Mouse (Mus musculus): ENCODE measurements around the gene Trip4. TPM values are rescaled to one million over a fixed set of nuclear protein-coding genes. Genes with fewer than 3 reads are reported as not detected.

Gene Trip4
- polyA plus RNA-seq, 1 experiment from 2014 or later = 27.9 TPM

GRCm38 (mm10) chr9:65822011-65822410 is 86.6 kb downstream of the Trip4 start:
- Histone ChIP-seq H3K27me3 (replicated peaks) (no peaks in the 10 kb centered on the region), H3K4me1 (peaks cover 63% of the 10 kb centered on the region), H3K9me3 (replicated peaks) (no peaks in the 10 kb centered on the region), H3K9ac (replicated peaks) (no peak overlapping the region), H3K4me3 (replicated peaks) (no peak overlapping the region), H3K36me3 (no peaks in the 10 kb centered on the region), H3K4me2 (no peak overlapping the region), H3K27ac (replicated peaks) (no peak overlapping the region)
- 72% methylated on average over 4 of the region's 4 CpGs for WGBS
- no peak for ATAC-seq (ENCODE audit: low FRiP score)

- Histone ChIP-seq H3K9me3 (replicated peaks) (no peaks in the 10 kb centered on the region), H3K9ac (replicated peaks) (no peak overlapping the region), H3K27ac (replicated peaks) (no peak overlapping the region), H3K36me3 (no peaks in the 10 kb centered on the region), H3K4me2 (no peak overlapping the region), H3K27me3 (replicated peaks) (no peaks in the 10 kb centered on the region), H3K4me3 (replicated peaks) (no peak overlapping the region), H3K4me1 (peaks cover 53% of the 10 kb centered on the region)
- no peak for ATAC-seq (ENCODE audit: low FRiP score)
- 73% methylated on average over 2 of the region's 2 CpGs for WGBS
These were observed 88.3 kb downstream of the Trip4 start for GRCm38 (mm10) chr9:65820301-65820700.

GRCm38 (mm10) chr9:65818402-65818801 is 90.2 kb downstream of the Trip4 start:
- H3K9me3 ChIP-seq (replicated peaks) = no peaks in the 10 kb centered on the region
- no peak overlapping the region for H3K9ac ChIP-seq (replicated peaks)
- no peak overlapping the region for H3K4me3 ChIP-seq (replicated peaks)
- peaks cover 35% of the 10 kb centered on the region for H3K4me1 ChIP-seq
- H3K27ac ChIP-seq (replicated peaks) = no peak overlapping the region
- H3K27me3 ChIP-seq (replicated peaks) = no peaks in the 10 kb centered on the region
- ATAC-seq (ENCODE audit: low FRiP score) = no peak
- no peaks in the 10 kb centered on the region for H3K36me3 ChIP-seq
- 28% methylated on average over 2 of the region's 2 CpGs for WGBS
- no peak overlapping the region for H3K4me2 ChIP-seq

- H3K4me1 ChIP-seq = 0 out of 2 replicates have a peak, but pooled peaks cover 5% of the 10 kb centered on the region
- H3K9me3 ChIP-seq (replicated peaks) = no peaks in the 10 kb centered on the region
- H3K27ac ChIP-seq (replicated peaks) = no peak overlapping the region
- ATAC-seq (ENCODE audit: low FRiP score) = no peak
- WGBS = 63% methylated on average over 2 of the region's 2 CpGs
- H3K27me3 ChIP-seq (replicated peaks) = no peaks in the 10 kb centered on the region
- H3K36me3 ChIP-seq = no peaks in the 10 kb centered on the region
- H3K9ac ChIP-seq (replicated peaks) = no peak overlapping the region
- H3K4me2 ChIP-seq = no peak overlapping the region
- no peak overlapping the region for H3K4me3 ChIP-seq (replicated peaks)
These were observed 95.8 kb downstream of the Trip4 start for GRCm38 (mm10) chr9:65812841-65813240.

- ATAC-seq (ENCODE audit: low FRiP score) = no peak
These were observed 96.8 kb downstream of the Trip4 start for GRCm38 (mm10) chr9:65811784-65812183.

GRCm38 (mm10) chr9:65807818-65808217 is 100.8 kb downstream of the Trip4 start:
- H3K27me3 ChIP-seq (replicated peaks) = no peaks in the 10 kb centered on the region
- H3K9me3 ChIP-seq (replicated peaks) = no peaks in the 10 kb centered on the region
- H3K9ac ChIP-seq (replicated peaks) = no peak overlapping the region
- H3K4me2 ChIP-seq = no peak overlapping the region
- WGBS = 56% methylated on average over 1 of the region's 1 CpGs
- no peak for ATAC-seq (ENCODE audit: low FRiP score)
- no peak overlapping the region for H3K27ac ChIP-seq (replicated peaks)
- H3K4me3 ChIP-seq (replicated peaks) = no peak overlapping the region
- peaks cover 14% of the 10 kb centered on the region; the same call in 1 of the 2 replicates for H3K4me1 ChIP-seq
- no peaks in the 10 kb centered on the region for H3K36me3 ChIP-seq

More at GRCm38 (mm10) chr9:65811784-65812183, 96.8 kb downstream of the Trip4 start:
- Histone ChIP-seq H3K9me3 (replicated peaks) (no peaks in the 10 kb centered on the region), H3K36me3 (no peaks in the 10 kb centered on the region), H3K9ac (replicated peaks) (no peak overlapping the region), H3K4me3 (replicated peaks) (no peak overlapping the region), H3K4me1 (peaks cover 14% of the 10 kb centered on the region; the same call in 1 of the 2 replicates), H3K4me2 (no peak overlapping the region), H3K27me3 (replicated peaks) (no peaks in the 10 kb centered on the region), H3K27ac (replicated peaks) (no peak overlapping the region)
- WGBS = 84% methylated on average over 1 of the region's 1 CpGs

GRCm38 (mm10) chr9:65807251-65807650 is 101.3 kb downstream of the Trip4 start:
- Histone ChIP-seq H3K4me3 (replicated peaks) (no peak overlapping the region), H3K27me3 (replicated peaks) (no peaks in the 10 kb centered on the region), H3K4me1 (peaks cover 13% of the 10 kb centered on the region; the same call in 1 of the 2 replicates), H3K27ac (replicated peaks) (peak overlapping the region; percentile 37), H3K9me3 (replicated peaks) (no peaks in the 10 kb centered on the region), H3K9ac (replicated peaks) (no peak overlapping the region), H3K36me3 (no peaks in the 10 kb centered on the region), H3K4me2 (no peak overlapping the region)
- ATAC-seq (ENCODE audit: low FRiP score) = no peak
- 25% methylated on average over 5 of the region's 5 CpGs for WGBS

GRCm38 (mm10) chr9:65799770-65800169 is 108.8 kb downstream of the Trip4 start:
- no peaks in the 10 kb centered on the region for H3K36me3 ChIP-seq
- H3K4me3 ChIP-seq (replicated peaks) = no peak overlapping the region
- ATAC-seq (ENCODE audit: low FRiP score) = no peak
- H3K9me3 ChIP-seq (replicated peaks) = no peaks in the 10 kb centered on the region
- H3K9ac ChIP-seq (replicated peaks) = no peak overlapping the region
- H3K27me3 ChIP-seq (replicated peaks) = no peaks in the 10 kb centered on the region
- peak overlapping the region; percentile 37; the same call in 1 of the 2 replicates for H3K27ac ChIP-seq (replicated peaks)
- peaks cover 14% of the 10 kb centered on the region for H3K4me1 ChIP-seq
- H3K4me2 ChIP-seq = no peak overlapping the region
- WGBS = 77% methylated on average over 4 of the region's 4 CpGs

GRCm38 (mm10) chr9:65795651-65796050 is 112.9 kb downstream of the Trip4 start:
- ATAC-seq (ENCODE audit: low FRiP score) = no peak

GRCm38 (mm10) chr9:65794313-65794712 is 114.3 kb downstream of the Trip4 start:
- WGBS = 72% methylated on average over 7 of the region's 7 CpGs
- no peak for ATAC-seq (ENCODE audit: low FRiP score)
- no peak overlapping the region for H3K4me3 ChIP-seq (replicated peaks)
- H3K9me3 ChIP-seq (replicated peaks) = no peaks in the 10 kb centered on the region
- no peak overlapping the region for H3K4me2 ChIP-seq
- H3K36me3 ChIP-seq = 0 out of 2 replicates have a peak, but pooled peaks cover 3% of the 10 kb centered on the region
- no peaks in the 10 kb centered on the region for H3K27me3 ChIP-seq (replicated peaks)
- H3K4me1 ChIP-seq = peaks cover 58% of the 10 kb centered on the region
- no peak overlapping the region for H3K27ac ChIP-seq (replicated peaks)
- no peak overlapping the region for H3K9ac ChIP-seq (replicated peaks)

More at GRCm38 (mm10) chr9:65795651-65796050, 112.9 kb downstream of the Trip4 start:
- Histone ChIP-seq H3K27me3 (replicated peaks) (no peaks in the 10 kb centered on the region), H3K9ac (replicated peaks) (no peak overlapping the region), H3K4me3 (replicated peaks) (no peak overlapping the region), H3K4me2 (no peak overlapping the region), H3K9me3 (replicated peaks) (no peaks in the 10 kb centered on the region), H3K36me3 (0 out of 2 replicates have a peak, but pooled peaks cover 3% of the 10 kb centered on the region), H3K4me1 (peaks cover 49% of the 10 kb centered on the region), H3K27ac (replicated peaks) (no peak overlapping the region)
- WGBS = 86% methylated on average over 2 of the region's 2 CpGs

- WGBS = 59% methylated on average over 3 of the region's 3 CpGs
- ATAC-seq (ENCODE audit: low FRiP score) = peak; percentile 37; the same call in 1 of the 2 replicates
These were observed 115.1 kb downstream of the Trip4 start for GRCm38 (mm10) chr9:65793506-65793905.

GRCm38 (mm10) chr9:65793086-65793485 is 115.5 kb downstream of the Trip4 start:
- Histone ChIP-seq H3K9ac (replicated peaks) (no peak overlapping the region), H3K4me2 (no peak overlapping the region), H3K27ac (replicated peaks) (peak overlapping the region; percentile 49; the same call in 1 of the 2 replicates), H3K4me3 (replicated peaks) (no peak overlapping the region), H3K4me1 (peaks cover 69% of the 10 kb centered on the region), H3K9me3 (replicated peaks) (no peaks in the 10 kb centered on the region), H3K36me3 (0 out of 2 replicates have a peak, but pooled peaks cover 3% of the 10 kb centered on the region), H3K27me3 (replicated peaks) (no peaks in the 10 kb centered on the region)
- 39% methylated on average over 3 of the region's 3 CpGs for WGBS
- peak; percentile 22; the same call in 1 of the 2 replicates for ATAC-seq (ENCODE audit: low FRiP score)

More at GRCm38 (mm10) chr9:65793506-65793905, 115.1 kb downstream of the Trip4 start:
- Histone ChIP-seq H3K9me3 (replicated peaks) (no peaks in the 10 kb centered on the region), H3K4me2 (no peak overlapping the region), H3K4me3 (replicated peaks) (no peak overlapping the region), H3K27ac (replicated peaks) (peak overlapping the region; percentile 49; the same call in 1 of the 2 replicates), H3K27me3 (replicated peaks) (no peaks in the 10 kb centered on the region), H3K9ac (replicated peaks) (no peak overlapping the region), H3K36me3 (0 out of 2 replicates have a peak, but pooled peaks cover 3% of the 10 kb centered on the region), H3K4me1 (peaks cover 65% of the 10 kb centered on the region)

Data from neural tube, embryonic 15.5 days (tissue).